Mouse (Mus musculus) cerebellum, adult 2 months (tissue): ENCODE measurements around the gene H6pd.

Experiments used
- CTCF ChIP-seq: fragments of 200-500 bp; IDR thresholded peaks from 2 replicates; pipeline ENCODE4 v1.5.1; 2011; ENCODE audit warnings: low read depth, mild to moderate bottlenecking, control low read depth, low read length, moderate library complexity, borderline replicate concordance; ENCODE audit not compliant: insufficient read depth
- POLR2A ChIP-seq: fragments of 200-500 bp; IDR thresholded peaks from 2 replicates; pipeline ENCODE4 v1.6.1; 2011; ENCODE audit warnings: low read length, control low read depth, borderline replicate concordance; ENCODE audit not compliant: insufficient read depth

GRCm38 (mm10) chr4:150006122-150006854, 2.5 kb downstream of the H6pd start:
- no peak for TF ChIP-seq CTCF
- TF ChIP-seq POLR2A: no peak
